In genomic region chr7:51771895-51772871, GRCm38 (mm10) we compare ENCODE assay signal across 8 mouse cellular contexts.
DNase-seq lines count a peak whose midpoint lies in the region; ATAC-seq and TF ChIP-seq lines count a peak whose summit lies in the region.

No protein-coding gene starts in this region.

- H3K4me1 ChIP-seq in midbrain, embryonic 14.5 days (ENCODE audit: control insufficient read depth, insufficient read depth, low read length): peaks cover 17% of the 10 kb centered on the region

- intact Hi-C loops in gastrocnemius, postnatal 14 days (cut with DNase I; ENCODE audit: low total_unique reads): no loop called here

- no peak overlapping the region for H3K4me3 ChIP-seq in midbrain, embryonic 14.5 days (replicated peaks; ENCODE audit: low read depth, low read length)

- TF ChIP-seq POLR2A in brain, embryonic 14.5 days (IDR thresholded peaks at IDR 0.05; ENCODE audit: borderline replicate concordance, extremely low read depth, insufficient read depth, insufficient read length, poor library complexity, severe bottlenecking): no peak

- no peaks in the 10 kb centered on the region for H3K36me3 ChIP-seq in midbrain, embryonic 14.5 days (ENCODE audit: control insufficient read depth, insufficient read depth, low read length)

- TF ChIP-seq CTCF in brain, embryonic 14.5 days (IDR thresholded peaks at IDR 0.05; ENCODE audit: borderline replicate concordance, extremely low read depth, insufficient read depth, insufficient read length): no peak

- H3K4me2 ChIP-seq in midbrain, embryonic 14.5 days (ENCODE audit: low read length): peak overlapping the region; percentile 33

- peak overlapping the region; percentile 89 for H3K27ac ChIP-seq in midbrain, embryonic 14.5 days (replicated peaks; ENCODE audit: low read depth, low read length)

- peak; percentile 95 for DNase-seq in brain, embryonic 14.5 days (ENCODE audit: low read depth)
- DNase-seq in cerebellum, postnatal 25 days: peak; percentile 40 to 65
- peak; percentile 89 for DNase-seq in forelimb bud, embryonic 11.5 days (ENCODE audit: low read depth, low spot score)
- DNase-seq in midbrain, embryonic 14.5 days: peak; percentile 85
- no peak for DNase-seq in adrenal gland, adult 8-10 months
- no peak for DNase-seq in spleen, postnatal 4 days (ENCODE audit: low spot score in 2 of 2)
- no peak for DNase-seq in gastrocnemius, postnatal 14 days
- DNase-seq in heart, adult 9 months (ENCODE audit: low spot score in 2 of 2): no peak

- H3K27me3 ChIP-seq in midbrain, embryonic 14.5 days (ENCODE audit: control insufficient read depth, insufficient read depth, low read length): no peaks in the 10 kb centered on the region

- no peak overlapping the region for H3K9ac ChIP-seq in midbrain, embryonic 14.5 days (replicated peaks; ENCODE audit: low read length)

- peak; percentile 89 for ATAC-seq in midbrain, embryonic 14.5 days (ENCODE audit: low FRiP score, low TSS enrichment)

- 48% methylated on average over 8 of the region's 8 CpGs for WGBS in midbrain, embryonic 14.5 days

- no peaks in the 10 kb centered on the region for H3K9me3 ChIP-seq in midbrain, embryonic 14.5 days (ENCODE audit: control insufficient read depth, low read length)

Comparison
In these comparisons a context has a peak if more than half of its experiments do, and no peak if none do; other contexts are left out.
1. DNase-seq: peak in brain, embryonic 14.5 days (single experiment), cerebellum, postnatal 25 days (2 of 2), forelimb bud, embryonic 11.5 days (single experiment) and midbrain, embryonic 14.5 days (single experiment); none in adrenal gland, adult 8-10 months (single experiment), spleen, postnatal 4 days (0 of 2), gastrocnemius, postnatal 14 days (single experiment) and heart, adult 9 months (0 of 2).